Mouse (Mus musculus): ENCODE measurements around the gene Atf7. TPM values are rescaled to one million over a fixed set of nuclear protein-coding genes. Genes with fewer than 3 reads are reported as not detected.
A peak's percentile ranks its signal among the peaks of the same experiment; 100 is the strongest.

Gene Atf7
- polyA plus RNA-seq (2012; rRNA removed): 50.2 and 50.7 TPM in 2 replicates

GRCm38 (mm10) chr15:102624970-102625686 is at the start of gene Atf7, which contains the start of gene Gm28047:
Gene Atf7 (minus strand): TSS chr15:102625464.
Gene Gm28047 (minus strand): TSS chr15:102625067.
- Histone ChIP-seq H3K4me3 (ENCODE audit: insufficient read depth, low read length) (peak within 1 kb of the TSS; percentile 82), H3K27ac (ENCODE audit: insufficient read depth, low read length) (peak within 1 kb of the TSS; percentile 72), H3K4me1 (ENCODE audit: control insufficient read depth, insufficient read depth, low read length) (peaks cover 5% of the 10 kb centered on the region; the same call in 1 of the 2 replicates)
- peak; percentile 55; the same call in 1 of the 2 replicates for TF ChIP-seq POLR2A (IDR thresholded peaks at IDR 0.05; ENCODE audit: extremely low read depth, insufficient read depth, low read length)
- no peak for TF ChIP-seq CTCF (IDR thresholded peaks at IDR 0.05; ENCODE audit: extremely low read depth, insufficient read depth, low read length)

DNA sequence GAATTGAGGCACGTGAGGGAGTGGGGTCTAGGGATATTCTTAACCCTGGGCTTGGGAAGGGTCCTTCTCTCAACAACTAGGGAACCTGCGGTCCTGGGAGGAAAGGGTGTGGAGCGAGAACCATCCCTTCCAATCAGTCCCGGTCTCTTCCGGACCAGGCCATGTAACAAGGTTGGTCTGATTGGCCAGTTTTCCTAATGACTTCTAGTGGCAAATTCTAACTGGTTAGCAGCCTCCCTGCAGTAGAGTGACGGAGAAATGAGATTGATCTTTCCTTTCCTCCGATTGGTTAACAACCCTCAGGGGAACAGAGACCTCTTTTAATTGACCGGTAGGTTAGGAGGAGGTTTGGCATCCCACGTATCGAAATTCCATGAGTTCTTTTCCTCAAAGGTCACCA is 48.3 kb upstream of the Atf7 start:
- Histone ChIP-seq H3K4me3 (ENCODE audit: insufficient read depth, low read length) (peak overlapping the region; percentile 3; the same call in 1 of the 2 replicates), H3K27ac (ENCODE audit: insufficient read depth, low read length) (no peak overlapping the region), H3K4me1 (ENCODE audit: control insufficient read depth, insufficient read depth, low read length) (peaks cover 3% of the 10 kb centered on the region)
- TF ChIP-seq CTCF (IDR thresholded peaks at IDR 0.05; ENCODE audit: extremely low read depth, insufficient read depth, low read length): no peak
- TF ChIP-seq POLR2A (IDR thresholded peaks at IDR 0.05; ENCODE audit: extremely low read depth, insufficient read depth, low read length): peak; percentile 83

- peak within 1 kb of the TSS; percentile 98 for H3K27ac ChIP-seq (ENCODE audit: insufficient read depth, low read length)
- no peak for TF ChIP-seq CTCF (IDR thresholded peaks at IDR 0.05; ENCODE audit: extremely low read depth, insufficient read depth, low read length)
- no peak for TF ChIP-seq POLR2A (IDR thresholded peaks at IDR 0.05; ENCODE audit: extremely low read depth, insufficient read depth, low read length)
- H3K4me1 ChIP-seq (ENCODE audit: control insufficient read depth, insufficient read depth, low read length): peaks cover 3% of the 10 kb centered on the region
- peak within 1 kb of the TSS; percentile 25 for H3K4me3 ChIP-seq (ENCODE audit: insufficient read depth, low read length)
Observed at GRCm38 (mm10) chr15:102672215-102673071, 47.2 kb upstream of the Atf7 start, which contains the start of gene Atp5g2. Gene Atp5g2 (minus strand): TSS chr15:102672352.

GRCm38 (mm10) chr15:102671721-102672214 is 46.5 kb upstream of the Atf7 start:
- TF ChIP-seq CTCF (IDR thresholded peaks at IDR 0.05; ENCODE audit: extremely low read depth, insufficient read depth, low read length) (no peak), POLR2A (IDR thresholded peaks at IDR 0.05; ENCODE audit: extremely low read depth, insufficient read depth, low read length) (peak; percentile 53; the same call in 1 of the 2 replicates)
- H3K4me1 ChIP-seq (ENCODE audit: control insufficient read depth, insufficient read depth, low read length): peaks cover 3% of the 10 kb centered on the region
- peak overlapping the region; percentile 98 for H3K27ac ChIP-seq (ENCODE audit: insufficient read depth, low read length)
- H3K4me3 ChIP-seq (ENCODE audit: insufficient read depth, low read length): peak overlapping the region; percentile 25

DNA sequence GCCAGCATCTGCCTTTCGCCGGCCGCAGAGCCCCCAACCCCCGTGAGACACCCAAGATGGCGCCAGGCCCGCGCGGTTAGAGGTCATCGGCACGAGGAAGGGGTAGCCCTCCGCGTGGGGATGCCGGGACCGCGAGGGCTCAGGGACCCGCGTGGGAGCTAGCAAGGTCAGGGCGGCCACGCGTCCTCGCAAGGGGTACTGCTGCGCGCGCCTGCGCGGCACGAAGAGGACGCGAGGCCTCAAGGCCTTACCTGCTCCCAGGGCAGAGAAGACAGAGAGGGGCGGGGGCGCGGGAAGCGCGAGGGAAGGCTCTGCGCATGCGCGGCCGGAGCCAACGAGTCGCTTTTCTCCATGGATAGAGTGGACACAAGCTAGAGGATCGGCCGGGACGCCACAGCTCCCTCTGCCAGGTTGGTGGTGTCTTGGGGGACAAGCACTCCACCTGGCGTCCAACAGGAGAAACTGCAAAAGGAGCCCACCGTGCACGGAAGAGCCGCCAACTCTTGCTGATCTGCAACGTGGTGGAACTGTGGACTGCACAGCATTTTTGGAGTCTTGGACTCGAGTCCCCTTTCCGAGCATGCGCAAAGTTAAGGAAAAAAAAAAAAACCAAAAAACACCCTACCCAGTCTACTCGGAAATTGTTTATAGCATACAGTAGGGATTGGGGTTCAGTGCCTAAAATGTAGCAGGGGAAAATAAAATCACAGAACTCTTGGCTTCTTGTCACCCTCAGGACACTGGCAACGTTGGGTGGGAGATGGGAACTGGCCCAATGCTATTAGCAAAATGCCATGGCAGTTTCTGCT is 45.7 kb upstream of the Atf7 start:
- TF ChIP-seq CTCF (IDR thresholded peaks at IDR 0.05; ENCODE audit: extremely low read depth, insufficient read depth, low read length): peak; percentile 99
- peak; percentile 66 for TF ChIP-seq POLR2A (IDR thresholded peaks at IDR 0.05; ENCODE audit: extremely low read depth, insufficient read depth, low read length)
- H3K4me1 ChIP-seq (ENCODE audit: control insufficient read depth, insufficient read depth, low read length): peaks cover 3% of the 10 kb centered on the region
- H3K4me3 ChIP-seq (ENCODE audit: insufficient read depth, low read length): peak overlapping the region; percentile 52
- H3K27ac ChIP-seq (ENCODE audit: insufficient read depth, low read length): peak overlapping the region; percentile 98

DNA sequence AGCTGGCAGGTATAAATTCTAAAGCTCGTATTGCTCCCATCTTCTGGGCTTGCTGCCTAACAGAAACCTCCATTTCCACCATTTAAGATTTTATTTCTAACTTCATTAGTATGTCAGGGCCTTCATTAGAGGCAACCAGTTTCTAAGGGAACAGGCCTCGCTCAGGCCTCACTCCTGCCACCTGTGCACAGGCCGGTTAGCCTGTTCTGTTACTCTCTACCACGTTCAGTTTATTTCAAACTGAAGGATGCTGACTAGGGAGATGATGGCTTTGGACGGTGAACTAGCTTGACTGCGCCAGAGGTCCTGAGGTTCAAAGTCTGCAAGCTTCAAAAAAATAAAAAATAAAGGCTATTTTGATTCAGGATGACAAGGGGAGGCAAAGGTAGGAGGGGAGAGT is 45.0 kb upstream of the Atf7 start:
- TF ChIP-seq POLR2A (IDR thresholded peaks at IDR 0.05; ENCODE audit: extremely low read depth, insufficient read depth, low read length) (no peak), CTCF (IDR thresholded peaks at IDR 0.05; ENCODE audit: extremely low read depth, insufficient read depth, low read length) (no peak)
- peak overlapping the region; percentile 96 for H3K27ac ChIP-seq (ENCODE audit: insufficient read depth, low read length)
- H3K4me3 ChIP-seq (ENCODE audit: insufficient read depth, low read length): peak overlapping the region; percentile 52
- peaks cover 3% of the 10 kb centered on the region for H3K4me1 ChIP-seq (ENCODE audit: control insufficient read depth, insufficient read depth, low read length)

DNA sequence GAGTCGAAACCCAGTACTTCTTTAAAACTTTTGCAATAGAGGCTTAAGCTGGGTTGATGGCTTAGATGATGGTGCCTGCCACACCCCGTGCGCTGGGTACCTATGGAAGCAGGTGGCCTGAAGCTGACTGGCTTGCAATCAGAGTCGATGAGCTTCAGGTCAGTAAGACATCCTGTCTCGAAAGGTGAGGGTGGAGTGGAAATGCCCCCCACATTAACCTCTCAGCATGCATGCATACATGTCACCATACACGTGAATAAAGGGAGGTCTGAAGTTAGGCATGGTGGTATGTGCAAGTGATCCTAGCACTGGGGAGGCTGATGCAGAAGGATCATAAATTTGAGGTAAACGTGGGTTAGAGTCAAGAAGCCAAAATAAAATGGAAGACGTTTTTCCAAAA is 44.3 kb upstream of the Atf7 start:
- no peak overlapping the region for H3K27ac ChIP-seq (ENCODE audit: insufficient read depth, low read length)
- H3K4me3 ChIP-seq (ENCODE audit: insufficient read depth, low read length): peak overlapping the region; percentile 52; the same call in 1 of the 2 replicates
- TF ChIP-seq CTCF (IDR thresholded peaks at IDR 0.05; ENCODE audit: extremely low read depth, insufficient read depth, low read length) (no peak), POLR2A (IDR thresholded peaks at IDR 0.05; ENCODE audit: extremely low read depth, insufficient read depth, low read length) (no peak)
- peaks cover 3% of the 10 kb centered on the region for H3K4me1 ChIP-seq (ENCODE audit: control insufficient read depth, insufficient read depth, low read length)

- peaks cover 3% of the 10 kb centered on the region for H3K4me1 ChIP-seq (ENCODE audit: control insufficient read depth, insufficient read depth, low read length)
- H3K27ac ChIP-seq (ENCODE audit: insufficient read depth, low read length): no peak overlapping the region
- no peak overlapping the region for H3K4me3 ChIP-seq (ENCODE audit: insufficient read depth, low read length)
- TF ChIP-seq CTCF (IDR thresholded peaks at IDR 0.05; ENCODE audit: extremely low read depth, insufficient read depth, low read length) (peak; percentile 83), POLR2A (IDR thresholded peaks at IDR 0.05; ENCODE audit: extremely low read depth, insufficient read depth, low read length) (no peak)
Observed at GRCm38 (mm10) chr15:102665494-102665893, 40.2 kb upstream of the Atf7 start.

Data from cortical plate, adult 2 months (tissue).